Mouse (Mus musculus) CH12.LX (cell line): ENCODE measurements around the gene Ccnb1. TPM values are rescaled to one million over a fixed set of nuclear protein-coding genes. Genes with fewer than 3 reads are reported as not detected.

ENCODE experiments used
- DNase-seq: peaks from one replicate; pipeline ENCODE4 v3.0.0-alpha.2; 2013; ENCODE audit errors: extremely low read depth
- H3K27ac ChIP-seq: 2 replicates; pipeline ENCODE4 v1.5.1; 2012; ENCODE audit warnings: low read depth, mild to moderate bottlenecking, control low read depth, moderate library complexity; ENCODE audit not compliant: insufficient read depth
- H3K27me3 ChIP-seq: replicated peaks from 2 replicates; pipeline ENCODE3; 2012; ENCODE audit warnings: inconsistent platforms
- H3K36me3 ChIP-seq, 2 experiments: replicated peaks in 1 of 2; 2 replicates each; pipeline versions ENCODE3 to v1.6.1; 2012; ENCODE audit warnings: inconsistent platforms in 1 of 2, low read length in 1 of 2, mild to moderate bottlenecking in 1 of 2, mixed read lengths in 1 of 2, moderate library complexity in 1 of 2; ENCODE audit not compliant: control insufficient read depth in 1 of 2, insufficient read depth in 1 of 2
- H3K4me1 ChIP-seq, 2 experiments: 2 replicates each; pipeline ENCODE4 v1.6.1; 2012; ENCODE audit warnings: inconsistent platforms in 1 of 2, moderate library complexity in 1 of 2; ENCODE audit not compliant: insufficient read depth in 2 of 2, control insufficient read depth in 1 of 2
- H3K4me2 ChIP-seq: 2 replicates; pipeline ENCODE4 v1.6.1; 2012; ENCODE audit warnings: low read depth, mild to moderate bottlenecking, control low read depth; ENCODE audit not compliant: poor library complexity, insufficient read depth, severe bottlenecking
- H3K4me3 ChIP-seq, 3 experiments: fragments of 150-350 bp in 1 of 3; sonication (generic) in 1 of 3; replicated peaks in 1 of 3; 2 replicates each; pipeline versions ENCODE3 to v1.5.1; 2011 to 2012; ENCODE audit warnings: low read depth in 2 of 3, low read length in 2 of 3, mild to moderate bottlenecking in 2 of 3, moderate library complexity in 2 of 3, control low read depth in 1 of 3, improper control_type of control experiment in 1 of 3, inconsistent platforms in 1 of 3, mixed read lengths in 1 of 3; ENCODE audit not compliant: poor library complexity in 1 of 3
- H3K79me2 ChIP-seq: replicated peaks from 2 replicates; pipeline ENCODE4 v1.6.1; 2012; ENCODE audit warnings: mild to moderate bottlenecking, moderate library complexity; ENCODE audit not compliant: control insufficient read depth, poor library complexity, insufficient read depth, severe bottlenecking; ENCODE audit errors: extremely low read depth
- H3K9ac ChIP-seq: 2 replicates; pipeline ENCODE4 v1.6.1; 2012; ENCODE audit warnings: low read depth, mild to moderate bottlenecking, control low read depth, moderate library complexity; ENCODE audit not compliant: insufficient read depth
- H3K9me3 ChIP-seq: replicated peaks from 2 replicates; pipeline ENCODE3; 2012; ENCODE audit warnings: low read length, inconsistent platforms, mixed read lengths
- BHLHE40 ChIP-seq: IDR thresholded peaks from 2 replicates; pipeline ENCODE4 v1.6.1; 2011; ENCODE audit warnings: mild to moderate bottlenecking, low read depth, low read length, improper control_type of control experiment
- CHD1 ChIP-seq: IDR thresholded peaks from 2 replicates; pipeline ENCODE4 v1.6.1; 2012; ENCODE audit warnings: low read depth, low read length, improper control_type of control experiment, inconsistent platforms
- CTCF ChIP-seq, 2 experiments: IDR thresholded peaks in 1 of 2; conservative IDR thresholded peaks in 1 of 2; 2 replicates each; pipeline ENCODE4 v1.5.1; 2011 to 2012; ENCODE audit warnings: low read depth in 2 of 2, low read length in 2 of 2, improper control_type of control experiment in 1 of 2, inconsistent platforms in 1 of 2, mild to moderate bottlenecking in 1 of 2, moderate library complexity in 1 of 2
- E2F4 ChIP-seq: IDR thresholded peaks from 2 replicates; pipeline ENCODE4 v1.6.1; 2011; ENCODE audit warnings: low read depth, low read length, improper control_type of control experiment; ENCODE audit not compliant: insufficient replicate concordance
- ELF1 ChIP-seq: IDR thresholded peaks from 2 replicates; pipeline ENCODE4 v1.6.1; 2014; ENCODE audit warnings: low read depth, mild to moderate bottlenecking, inconsistent platforms, low read length, improper control_type of control experiment
- EP300 ChIP-seq: IDR thresholded peaks from 2 replicates; pipeline ENCODE4 v1.6.1; 2011; ENCODE audit warnings: low read length, improper control_type of control experiment
- ETS1 ChIP-seq: conservative IDR thresholded peaks from 2 replicates; pipeline ENCODE4 v1.6.1; 2012; ENCODE audit warnings: low read depth, mild to moderate bottlenecking, inconsistent platforms, low read length, improper control_type of control experiment, moderate library complexity
- GABPA ChIP-seq: IDR thresholded peaks from 2 replicates; pipeline ENCODE4 v1.6.1; 2012; ENCODE audit warnings: low read depth, low read length, improper control_type of control experiment, inconsistent platforms; ENCODE audit not compliant: insufficient replicate concordance
- IRF4 ChIP-seq: IDR thresholded peaks from 2 replicates; pipeline ENCODE4 v1.6.1; 2014; ENCODE audit warnings: low read depth, mild to moderate bottlenecking, inconsistent platforms, low read length, improper control_type of control experiment
- JUN ChIP-seq: IDR thresholded peaks from 2 replicates; pipeline ENCODE4 v1.6.1; 2011; ENCODE audit warnings: low read depth, mild to moderate bottlenecking, low read length, improper control_type of control experiment, moderate library complexity; ENCODE audit not compliant: insufficient read depth
- KAT2A ChIP-seq: IDR thresholded peaks from 2 replicates; pipeline ENCODE4 v1.6.1; 2012; ENCODE audit warnings: low read length, improper control_type of control experiment, inconsistent platforms; ENCODE audit not compliant: insufficient replicate concordance
- MAFK ChIP-seq: IDR thresholded peaks from 2 replicates; pipeline ENCODE4 v1.6.1; 2011; ENCODE audit warnings: low read length, improper control_type of control experiment; ENCODE audit not compliant: insufficient replicate concordance
- MAX ChIP-seq: IDR thresholded peaks from 2 replicates; pipeline ENCODE4 v1.6.1; 2011; ENCODE audit warnings: low read length, improper control_type of control experiment
- MAZ ChIP-seq: IDR thresholded peaks from 2 replicates; pipeline ENCODE4 v1.6.1; 2012; ENCODE audit warnings: low read depth, mild to moderate bottlenecking, inconsistent platforms, low read length, improper control_type of control experiment, moderate library complexity
- MEF2A ChIP-seq: IDR thresholded peaks from 2 replicates; pipeline ENCODE4 v1.6.1; 2014; ENCODE audit warnings: low read depth, mild to moderate bottlenecking, inconsistent platforms, low read length, improper control_type of control experiment, borderline replicate concordance
- MXI1 ChIP-seq: IDR thresholded peaks from 2 replicates; pipeline ENCODE4 v1.6.1; 2011; ENCODE audit warnings: mild to moderate bottlenecking, low read depth, low read length, improper control_type of control experiment
- MYC ChIP-seq: IDR thresholded peaks from 2 replicates; pipeline ENCODE4 v1.6.1; 2011; ENCODE audit warnings: low read depth, mild to moderate bottlenecking, improper control_type of control experiment, low read length
- NELFE ChIP-seq: IDR thresholded peaks from 2 replicates; pipeline ENCODE4 v1.6.1; 2011; ENCODE audit warnings: low read depth, low read length, improper control_type of control experiment
- PAX5 ChIP-seq: IDR thresholded peaks from 2 replicates; pipeline ENCODE4 v1.6.1; 2012; ENCODE audit warnings: low read length, inconsistent platforms, mixed read lengths
- POLR2A ChIP-seq: IDR thresholded peaks from 2 replicates; pipeline ENCODE4 v1.6.1; 2011; ENCODE audit warnings: low read depth, mild to moderate bottlenecking, improper control_type of control experiment, low read length
- POLR2AphosphoS2 ChIP-seq: IDR thresholded peaks from 2 replicates; pipeline ENCODE4 v1.6.1; 2011; ENCODE audit warnings: low read depth, low read length, improper control_type of control experiment
- RCOR1 ChIP-seq: conservative IDR thresholded peaks from 2 replicates; pipeline ENCODE4 v1.6.1; 2012; ENCODE audit warnings: low read depth, mild to moderate bottlenecking, inconsistent platforms, low read length, improper control_type of control experiment
- SIN3A ChIP-seq: IDR thresholded peaks from 2 replicates; pipeline ENCODE4 v1.6.1; 2012; ENCODE audit warnings: low read length, improper control_type of control experiment, inconsistent platforms
- SMC3 ChIP-seq: IDR thresholded peaks from 2 replicates; pipeline ENCODE4 v1.6.1; 2011; ENCODE audit warnings: low read depth, low read length, improper control_type of control experiment
- TBP ChIP-seq: conservative IDR thresholded peaks from 2 replicates; pipeline ENCODE4 v1.6.1; 2011; ENCODE audit warnings: low read depth, low read length, improper control_type of control experiment
- UBTF ChIP-seq: IDR thresholded peaks from 2 replicates; pipeline ENCODE4 v1.6.1; 2012; ENCODE audit warnings: low read depth, mild to moderate bottlenecking, inconsistent platforms, low read length, improper control_type of control experiment, moderate library complexity
- USF2 ChIP-seq: conservative IDR thresholded peaks from 2 replicates; pipeline ENCODE4 v1.6.1; 2011; ENCODE audit warnings: low read depth, low read length, improper control_type of control experiment
- ZC3H11A ChIP-seq: IDR thresholded peaks from 2 replicates; pipeline ENCODE4 v1.6.1; 2012; ENCODE audit warnings: low read depth, mild to moderate bottlenecking, inconsistent platforms, low read length, improper control_type of control experiment
- dilution Hi-C: fragments of 300-500 bp; cut with MboI; formaldehyde crosslinking; loops from 2 replicates; pipeline ENCODE4 v1.14.3; 2020; ENCODE audit warnings: low sequenced_read_pairs; ENCODE audit not compliant: extremely low pct_unique_long_range_greater_than_20kb, extremely low pct_ligation_motif_present
- in situ Hi-C: fragments of 300-500 bp; cut with MboI; formaldehyde crosslinking; loops from 3 replicates; pipeline ENCODE4 v1.14.3; 2019; ENCODE audit warnings: low sequenced_read_pairs, low pct_ligation_motif_present, low pct_unique_long_range_greater_than_20kb, mixed read lengths
- polyA plus RNA-seq: library from polyadenylated mRNA; unstranded; fragments of >175 nt; gene quantifications from 2 replicates; pipeline ENCODE4 v1.2.1, GENCODE M21; 2012; ENCODE audit warnings: low read depth; ENCODE audit not compliant: insufficient read length
- total RNA-seq, 2 experiments: library from RNA; depleted of rRNA; stranded (reverse); fragments of 300-350 nt in 1 of 2; fragments of >200 nt in 1 of 2; gene quantifications; 2 replicates each; pipeline ENCODE4 v1.2.3; 2012 to 2014

The Ccnb1 gene
- total and polyA plus RNA-seq, 3 experiments = 172 to 416 (median 243) TPM

DNA sequence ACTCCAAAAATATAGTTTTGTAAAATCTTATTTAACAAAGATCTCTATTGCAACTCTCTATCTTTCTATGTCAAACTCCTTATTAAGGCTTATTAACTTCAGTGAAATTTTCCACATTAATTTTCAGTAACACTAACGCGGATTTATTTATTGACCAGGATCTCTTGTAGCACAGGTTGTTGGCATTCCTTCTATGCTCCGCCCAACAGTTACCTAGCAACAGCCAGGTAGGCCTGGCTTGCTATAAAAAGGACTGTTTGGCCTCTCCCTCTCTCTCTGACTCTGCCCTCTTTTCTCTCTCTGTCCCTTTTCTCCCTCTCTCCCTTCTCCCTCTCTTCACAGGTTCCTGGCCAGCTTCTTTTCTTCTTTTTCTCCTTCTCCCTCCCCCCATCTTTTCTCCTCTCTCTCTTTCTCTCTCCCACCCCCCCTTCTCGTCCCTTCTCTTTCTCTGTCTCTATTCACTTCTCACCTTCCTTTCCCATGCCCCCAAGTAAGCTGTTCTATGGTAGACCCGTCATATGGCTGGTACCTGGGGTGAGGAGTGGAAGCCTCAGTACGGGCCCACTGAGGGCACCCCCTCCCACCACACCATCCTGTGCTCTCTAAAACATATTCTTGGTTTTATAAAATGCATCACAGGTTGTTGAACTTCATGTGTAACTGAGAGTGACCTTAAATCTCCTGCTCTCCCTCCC is 1.1 kb upstream of the Ccnb1 start:
- H3K36me3 ChIP-seq = peaks cover 19 to 25% of the 10 kb centered on the region in 2 experiments
- dilution Hi-C loops = no loop called here

DNA sequence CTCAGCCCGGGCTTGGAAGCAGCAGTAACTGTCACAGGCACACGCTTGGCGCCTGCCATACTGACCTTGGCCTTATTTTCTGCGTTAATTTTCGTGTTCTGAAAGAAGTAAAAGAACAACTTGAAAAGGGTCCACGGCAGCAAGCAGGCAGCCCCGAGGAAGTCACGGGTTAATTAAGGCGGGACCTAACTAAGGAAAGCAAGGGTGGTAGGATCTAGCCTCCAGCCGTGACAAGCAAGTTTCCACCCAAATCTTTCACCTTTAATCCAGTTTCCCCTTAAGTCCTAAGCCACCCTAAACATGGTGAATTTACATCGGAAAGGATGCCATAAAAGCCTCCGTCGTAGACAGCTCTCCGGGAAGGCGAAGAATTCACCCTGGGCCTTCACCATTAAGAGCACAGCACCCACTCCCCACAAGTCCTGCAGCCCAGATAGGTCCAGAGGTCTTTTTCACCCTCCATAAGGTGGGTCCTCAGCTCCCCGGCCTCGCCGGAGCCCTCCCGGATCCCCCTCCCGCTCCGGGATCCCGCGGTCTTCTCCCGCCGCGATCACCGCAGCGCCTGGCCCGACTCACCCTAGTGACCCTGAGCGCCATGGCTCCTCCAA is 460 bp downstream of the Ccnb1 start:
- in situ Hi-C loops (no loop called here), dilution Hi-C loops (no loop called here)
- H3K79me2 ChIP-seq = peaks cover 36% of the 10 kb centered on the region
- H3K4me1 ChIP-seq = peaks cover 0 to 26% of the 10 kb centered on the region in 2 experiments; a peak in 2 of 4 replicates
- H3K27me3 ChIP-seq = no peaks in the 10 kb centered on the region
- H3K9me3 ChIP-seq = no peaks in the 10 kb centered on the region
- TF ChIP-seq MAZ = no peak
- no peak for TF ChIP-seq BHLHE40
- TF ChIP-seq MXI1 = no peak
- no peak; the same call in 1 of the 2 replicates for TF ChIP-seq POLR2A
- no peak for TF ChIP-seq MAFK
- no peak for TF ChIP-seq NELFE
- no peak for TF ChIP-seq JUN
- no peak for TF ChIP-seq ETS1
- TF ChIP-seq ELF1 = no peak
- no peak for TF ChIP-seq MAX
- TF ChIP-seq ZC3H11A = no peak
- TF ChIP-seq KAT2A = no peak
- TF ChIP-seq IRF4 = no peak
- TF ChIP-seq UBTF = no peak
- no peak; the same call in 1 of the 2 replicates for TF ChIP-seq SIN3A
- no peak for TF ChIP-seq POLR2AphosphoS2
- TF ChIP-seq CTCF (conservative IDR thresholded peaks at IDR 0.05 in 1 of 2, IDR thresholded peaks at IDR 0.05 in 1 of 2; ENCODE audit: low read depth in 2 of 2, low read length in 2 of 2) = no peak
- no peak for TF ChIP-seq EP300
- no peak for TF ChIP-seq MYC
- peak; percentile 40 for DNase-seq
- peak overlapping the region; percentile 12; the same call in 1 of the 2 replicates for H3K27ac ChIP-seq
- peak overlapping the region; percentile 92 to 100 (median 99) for H3K4me3 ChIP-seq
- peaks cover 32 to 40% of the 10 kb centered on the region in 2 experiments for H3K36me3 ChIP-seq
- H3K9ac ChIP-seq = peak overlapping the region; percentile 96
- H3K4me2 ChIP-seq = peak overlapping the region; percentile 92; the same call in 1 of the 2 replicates

More for the DNA sequence above, 1.1 kb upstream of the Ccnb1 start:
- H3K27ac ChIP-seq = no peak overlapping the region
- no peaks in the 10 kb centered on the region for H3K27me3 ChIP-seq
- H3K9me3 ChIP-seq = no peaks in the 10 kb centered on the region
- DNase-seq = no peak
- no peak overlapping the region for H3K4me3 ChIP-seq
- H3K4me2 ChIP-seq = no peak overlapping the region
- H3K4me1 ChIP-seq = peaks cover 0 to 23% of the 10 kb centered on the region in 2 experiments; a peak in 2 of 4 replicates
- H3K79me2 ChIP-seq = peaks cover 30% of the 10 kb centered on the region
- no peak overlapping the region for H3K9ac ChIP-seq
- in situ Hi-C loops = no loop called here
- TF ChIP-seq USF2 (no peak), ELF1 (no peak), NELFE (no peak), JUN (no peak), PAX5 (no peak), ETS1 (no peak), E2F4 (no peak), UBTF (no peak), RCOR1 (no peak), GABPA (no peak), SMC3 (no peak), CHD1 (no peak), TBP (no peak), MXI1 (no peak), BHLHE40 (no peak), MEF2A (no peak), MAZ (no peak)
